Mouse (Mus musculus) hindbrain, embryonic 15.5 days (tissue): Measurements from ENCODE around the gene Cttnbp2nl. TPM values are rescaled to one million over a fixed set of nuclear protein-coding genes. Genes with fewer than 3 reads are reported as not detected.

Experiments
- ATAC-seq: fragments of 200-750 bp; cut with Nextera tagmentation; 2 replicates; pipeline ENCODE4 v1.8.0; 2017; ENCODE audit warnings: low read depth, moderate number of reproducible peaks, moderate TSS enrichment; ENCODE audit not compliant: low FRiP score
- H3K27ac ChIP-seq: fragments of 300-500 bp; sonication (generic); replicated peaks from 2 replicates; pipeline ENCODE4 v1.5.1; 2015; ENCODE audit warnings: mild to moderate bottlenecking, inconsistent platforms
- H3K27me3 ChIP-seq: fragments of 300-500 bp; sonication (generic); 2 replicates; pipeline ENCODE4 v1.6.1; 2015; ENCODE audit warnings: control low read depth, inconsistent platforms
- H3K36me3 ChIP-seq: fragments of 300-500 bp; sonication (generic); 2 replicates; pipeline ENCODE4 v1.6.1; 2015; ENCODE audit warnings: control low read depth, inconsistent platforms
- H3K4me1 ChIP-seq: fragments of 300-500 bp; sonication (generic); replicated peaks from 2 replicates; pipeline ENCODE4 v1.6.1; 2015; ENCODE audit warnings: control low read depth, inconsistent platforms
- H3K4me2 ChIP-seq: fragments of 300-500 bp; sonication (generic); 2 replicates; pipeline ENCODE4 v1.6.1; 2015; ENCODE audit warnings: moderate library complexity, mild to moderate bottlenecking, inconsistent platforms
- H3K4me3 ChIP-seq: fragments of 300-500 bp; sonication (generic); 2 replicates; pipeline ENCODE4 v1.5.1; 2015; ENCODE audit warnings: mild to moderate bottlenecking, inconsistent platforms
- H3K9ac ChIP-seq: fragments of 300-500 bp; sonication (generic); 2 replicates; pipeline ENCODE4 v1.6.1; 2015; ENCODE audit warnings: inconsistent platforms
- H3K9me3 ChIP-seq: fragments of 300-500 bp; sonication (generic); 2 replicates; pipeline ENCODE4 v1.6.1; 2016; ENCODE audit warnings: control low read depth, inconsistent platforms
- WGBS: fragments of 180-500 bp; shearing (Covaris S2); methylation state at CpG from one replicate; pipeline ENCODE4 v1.1.7; 2015; 5-methylcytosine and 5-hydroxymethylcytosine counted together
- polyA plus RNA-seq: library from polyadenylated mRNA; unstranded; fragments of >200 nt; fragmentation: Nextera tagmentation; extraction: Ambion mirVana; gene quantifications from 2 replicates; pipeline ENCODE4 v1.2.1, GENCODE M21; 2015

The Cttnbp2nl gene
- 47.4 and 50.6 TPM in 2 replicates for polyA plus RNA-seq

- Histone ChIP-seq H3K36me3 (no peaks in the 10 kb centered on the region), H3K4me1 (peaks cover 35% of the 10 kb centered on the region), H3K4me2 (peak within 1 kb of the TSS; percentile 64), H3K9ac (peak within 1 kb of the TSS; percentile 96), H3K27ac (peak within 1 kb of the TSS; percentile 98), H3K27me3 (no peaks in the 10 kb centered on the region), H3K9me3 (no peaks in the 10 kb centered on the region), H3K4me3 (peak within 1 kb of the TSS; percentile 99)
- 4% methylated on average over 31 of the region's 31 CpGs for WGBS
- peak; percentile 99 for ATAC-seq
Observed at GRCm38 (mm10) chr3:105052937-105053697, at the start of gene Cttnbp2nl. Gene Cttnbp2nl (minus strand): TSS chr3:105053146.

GRCm38 (mm10) chr3:105100270-105100589 lies 47.3 kb upstream of the Cttnbp2nl start:
- Histone ChIP-seq H3K27ac (no peak overlapping the region), H3K4me1 (peaks cover 10% of the 10 kb centered on the region), H3K4me2 (no peak overlapping the region), H3K27me3 (no peaks in the 10 kb centered on the region), H3K9me3 (no peaks in the 10 kb centered on the region), H3K36me3 (no peaks in the 10 kb centered on the region), H3K4me3 (no peak overlapping the region), H3K9ac (no peak overlapping the region)
- no peak for ATAC-seq
- WGBS, result 60% methylated on average over 4 of the region's 4 CpGs

- no peak overlapping the region for H3K4me2 ChIP-seq
- H3K36me3 ChIP-seq, result no peaks in the 10 kb centered on the region
- no peak overlapping the region for H3K4me3 ChIP-seq
- H3K27ac ChIP-seq, result no peak overlapping the region
- no peak for ATAC-seq
- no peak overlapping the region for H3K9ac ChIP-seq
- H3K9me3 ChIP-seq, result no peaks in the 10 kb centered on the region
- peaks cover 10% of the 10 kb centered on the region for H3K4me1 ChIP-seq
- no peaks in the 10 kb centered on the region for H3K27me3 ChIP-seq
- WGBS, result 27% methylated on average over 15 of the region's 15 CpGs
Observed at GRCm38 (mm10) chr3:105099526-105100269, 46.8 kb upstream of the Cttnbp2nl start.

- no peak overlapping the region for H3K4me3 ChIP-seq
- no peak overlapping the region for H3K27ac ChIP-seq
- peaks cover 13% of the 10 kb centered on the region for H3K4me1 ChIP-seq
- 80% methylated on average over 4 of the region's 4 CpGs for WGBS
- H3K4me2 ChIP-seq, result no peak overlapping the region
- ATAC-seq, result no peak
- H3K9me3 ChIP-seq, result no peaks in the 10 kb centered on the region
- H3K9ac ChIP-seq, result no peak overlapping the region
- H3K27me3 ChIP-seq, result no peaks in the 10 kb centered on the region
- no peaks in the 10 kb centered on the region for H3K36me3 ChIP-seq
Observed at GRCm38 (mm10) chr3:105097581-105097980, 44.6 kb upstream of the Cttnbp2nl start.

GRCm38 (mm10) chr3:105095026-105095425 lies 42.1 kb upstream of the Cttnbp2nl start:
- no peak overlapping the region for H3K9ac ChIP-seq
- no peak overlapping the region for H3K4me3 ChIP-seq
- H3K9me3 ChIP-seq, result no peaks in the 10 kb centered on the region
- peaks cover 11% of the 10 kb centered on the region for H3K4me1 ChIP-seq
- ATAC-seq, result no peak
- H3K27me3 ChIP-seq, result no peaks in the 10 kb centered on the region
- no peaks in the 10 kb centered on the region for H3K36me3 ChIP-seq
- H3K27ac ChIP-seq, result no peak overlapping the region
- WGBS, result 70% methylated on average over 5 of the region's 5 CpGs
- no peak overlapping the region for H3K4me2 ChIP-seq

- H3K36me3 ChIP-seq, result no peaks in the 10 kb centered on the region
- WGBS, result 61% methylated on average over 2 of the region's 2 CpGs
- no peaks in the 10 kb centered on the region for H3K27me3 ChIP-seq
- no peak for ATAC-seq
- no peak overlapping the region for H3K9ac ChIP-seq
- no peaks in the 10 kb centered on the region for H3K9me3 ChIP-seq
- no peak overlapping the region for H3K4me2 ChIP-seq
- no peak overlapping the region for H3K4me3 ChIP-seq
- H3K27ac ChIP-seq, result no peak overlapping the region
- H3K4me1 ChIP-seq, result peaks cover 5% of the 10 kb centered on the region
Observed at GRCm38 (mm10) chr3:105094448-105094847, 41.5 kb upstream of the Cttnbp2nl start.

- Histone ChIP-seq H3K9me3 (no peaks in the 10 kb centered on the region), H3K9ac (no peak overlapping the region), H3K36me3 (no peaks in the 10 kb centered on the region), H3K27ac (no peak overlapping the region), H3K27me3 (no peaks in the 10 kb centered on the region), H3K4me2 (no peak overlapping the region), H3K4me1 (peaks cover 3% of the 10 kb centered on the region; the same call in 1 of the 2 replicates), H3K4me3 (no peak overlapping the region)
- ATAC-seq, result no peak
- 51% methylated on average over 11 of the region's 11 CpGs for WGBS
Observed at GRCm38 (mm10) chr3:105092721-105093505, 40.0 kb upstream of the Cttnbp2nl start.

- 30% methylated on average over 3 of the region's 3 CpGs for WGBS
- Histone ChIP-seq H3K4me3 (no peak overlapping the region), H3K4me1 (peaks cover 3% of the 10 kb centered on the region; the same call in 1 of the 2 replicates), H3K27ac (no peak overlapping the region), H3K9ac (no peak overlapping the region), H3K36me3 (no peaks in the 10 kb centered on the region), H3K4me2 (no peak overlapping the region), H3K9me3 (no peaks in the 10 kb centered on the region), H3K27me3 (no peaks in the 10 kb centered on the region)
- ATAC-seq, result no peak
Observed at GRCm38 (mm10) chr3:105090981-105091380, 38.0 kb upstream of the Cttnbp2nl start.

- ATAC-seq, result no peak
- Histone ChIP-seq H3K9me3 (no peaks in the 10 kb centered on the region), H3K27ac (no peak overlapping the region), H3K4me2 (no peak overlapping the region), H3K4me1 (peaks cover 3% of the 10 kb centered on the region; the same call in 1 of the 2 replicates), H3K9ac (no peak overlapping the region), H3K27me3 (no peaks in the 10 kb centered on the region), H3K36me3 (no peaks in the 10 kb centered on the region), H3K4me3 (no peak overlapping the region)
- 95% methylated on average over 7 of the region's 7 CpGs for WGBS
Observed at GRCm38 (mm10) chr3:105090147-105090546, 37.2 kb upstream of the Cttnbp2nl start.

- Histone ChIP-seq H3K9ac (no peak overlapping the region), H3K4me2 (no peak overlapping the region), H3K9me3 (no peaks in the 10 kb centered on the region), H3K36me3 (no peaks in the 10 kb centered on the region), H3K27ac (no peak overlapping the region), H3K4me3 (no peak overlapping the region), H3K27me3 (no peaks in the 10 kb centered on the region), H3K4me1 (peaks cover 3% of the 10 kb centered on the region; the same call in 1 of the 2 replicates)
- no peak for ATAC-seq
- 78% methylated on average over 2 of the region's 2 CpGs for WGBS
Observed at GRCm38 (mm10) chr3:105088638-105089037, 35.7 kb upstream of the Cttnbp2nl start.

- no peak for ATAC-seq
Observed at GRCm38 (mm10) chr3:105087344-105087743, 34.4 kb upstream of the Cttnbp2nl start.

More at GRCm38 (mm10) chr3:105087344-105087743, 34.4 kb upstream of the Cttnbp2nl start:
- no peak overlapping the region for H3K4me2 ChIP-seq
- H3K9me3 ChIP-seq, result no peaks in the 10 kb centered on the region
- no peak overlapping the region for H3K9ac ChIP-seq
- H3K36me3 ChIP-seq, result no peaks in the 10 kb centered on the region
- no peaks in the 10 kb centered on the region for H3K4me1 ChIP-seq
- WGBS, result 75% methylated on average over 3 of the region's 3 CpGs
- H3K4me3 ChIP-seq, result no peak overlapping the region
- H3K27ac ChIP-seq, result no peak overlapping the region
- H3K27me3 ChIP-seq, result no peaks in the 10 kb centered on the region
